Mouse (Mus musculus) CH12.LX (cell line): ENCODE results near the gene B230104I21Rik. TPM values are rescaled to one million over a fixed set of nuclear protein-coding genes. Genes with fewer than 3 reads are reported as not detected.

ENCODE experiments used
- DNase-seq: peaks from one replicate; pipeline ENCODE4 v3.0.0-alpha.2; 2013; ENCODE audit errors: extremely low read depth
- H3K27ac ChIP-seq: 2 replicates; pipeline ENCODE4 v1.5.1; 2012; ENCODE audit warnings: low read depth, mild to moderate bottlenecking, control low read depth, moderate library complexity; ENCODE audit not compliant: insufficient read depth
- H3K27me3 ChIP-seq: replicated peaks from 2 replicates; pipeline ENCODE3; 2012; ENCODE audit warnings: inconsistent platforms
- H3K36me3 ChIP-seq, 2 experiments: replicated peaks in 1 of 2; 2 replicates each; pipeline versions ENCODE3 to v1.6.1; 2012; ENCODE audit warnings: inconsistent platforms in 1 of 2, low read length in 1 of 2, mild to moderate bottlenecking in 1 of 2, mixed read lengths in 1 of 2, moderate library complexity in 1 of 2; ENCODE audit not compliant: control insufficient read depth in 1 of 2, insufficient read depth in 1 of 2
- H3K4me1 ChIP-seq, 2 experiments: 2 replicates each; pipeline ENCODE4 v1.6.1; 2012; ENCODE audit warnings: inconsistent platforms in 1 of 2, moderate library complexity in 1 of 2; ENCODE audit not compliant: insufficient read depth in 2 of 2, control insufficient read depth in 1 of 2
- H3K4me2 ChIP-seq: 2 replicates; pipeline ENCODE4 v1.6.1; 2012; ENCODE audit warnings: low read depth, mild to moderate bottlenecking, control low read depth; ENCODE audit not compliant: poor library complexity, insufficient read depth, severe bottlenecking
- H3K4me3 ChIP-seq, 3 experiments: fragments of 150-350 bp in 1 of 3; sonication (generic) in 1 of 3; replicated peaks in 1 of 3; 2 replicates each; pipeline versions ENCODE3 to v1.5.1; 2011 to 2012; ENCODE audit warnings: low read depth in 2 of 3, low read length in 2 of 3, mild to moderate bottlenecking in 2 of 3, moderate library complexity in 2 of 3, control low read depth in 1 of 3, improper control_type of control experiment in 1 of 3, inconsistent platforms in 1 of 3, mixed read lengths in 1 of 3; ENCODE audit not compliant: poor library complexity in 1 of 3
- H3K79me2 ChIP-seq: replicated peaks from 2 replicates; pipeline ENCODE4 v1.6.1; 2012; ENCODE audit warnings: mild to moderate bottlenecking, moderate library complexity; ENCODE audit not compliant: control insufficient read depth, poor library complexity, insufficient read depth, severe bottlenecking; ENCODE audit errors: extremely low read depth
- H3K9ac ChIP-seq: 2 replicates; pipeline ENCODE4 v1.6.1; 2012; ENCODE audit warnings: low read depth, mild to moderate bottlenecking, control low read depth, moderate library complexity; ENCODE audit not compliant: insufficient read depth
- H3K9me3 ChIP-seq: replicated peaks from 2 replicates; pipeline ENCODE3; 2012; ENCODE audit warnings: low read length, inconsistent platforms, mixed read lengths
- BHLHE40 ChIP-seq: IDR thresholded peaks from 2 replicates; pipeline ENCODE4 v1.6.1; 2011; ENCODE audit warnings: mild to moderate bottlenecking, low read depth, low read length, improper control_type of control experiment
- ELF1 ChIP-seq: IDR thresholded peaks from 2 replicates; pipeline ENCODE4 v1.6.1; 2014; ENCODE audit warnings: low read depth, mild to moderate bottlenecking, inconsistent platforms, low read length, improper control_type of control experiment
- EP300 ChIP-seq: IDR thresholded peaks from 2 replicates; pipeline ENCODE4 v1.6.1; 2011; ENCODE audit warnings: low read length, improper control_type of control experiment
- ETS1 ChIP-seq: conservative IDR thresholded peaks from 2 replicates; pipeline ENCODE4 v1.6.1; 2012; ENCODE audit warnings: low read depth, mild to moderate bottlenecking, inconsistent platforms, low read length, improper control_type of control experiment, moderate library complexity
- JUN ChIP-seq: IDR thresholded peaks from 2 replicates; pipeline ENCODE4 v1.6.1; 2011; ENCODE audit warnings: low read depth, mild to moderate bottlenecking, low read length, improper control_type of control experiment, moderate library complexity; ENCODE audit not compliant: insufficient read depth
- MAZ ChIP-seq: IDR thresholded peaks from 2 replicates; pipeline ENCODE4 v1.6.1; 2012; ENCODE audit warnings: low read depth, mild to moderate bottlenecking, inconsistent platforms, low read length, improper control_type of control experiment, moderate library complexity
- MXI1 ChIP-seq: IDR thresholded peaks from 2 replicates; pipeline ENCODE4 v1.6.1; 2011; ENCODE audit warnings: mild to moderate bottlenecking, low read depth, low read length, improper control_type of control experiment
- MYC ChIP-seq: IDR thresholded peaks from 2 replicates; pipeline ENCODE4 v1.6.1; 2011; ENCODE audit warnings: low read depth, mild to moderate bottlenecking, improper control_type of control experiment, low read length
- NELFE ChIP-seq: IDR thresholded peaks from 2 replicates; pipeline ENCODE4 v1.6.1; 2011; ENCODE audit warnings: low read depth, low read length, improper control_type of control experiment
- NRF1 ChIP-seq: IDR thresholded peaks from 2 replicates; pipeline ENCODE4 v1.6.1; 2014; ENCODE audit warnings: low read depth, mild to moderate bottlenecking, inconsistent platforms, low read length, improper control_type of control experiment, moderate library complexity
- POLR2A ChIP-seq: IDR thresholded peaks from 2 replicates; pipeline ENCODE4 v1.6.1; 2011; ENCODE audit warnings: low read depth, mild to moderate bottlenecking, improper control_type of control experiment, low read length
- RAD21 ChIP-seq: IDR thresholded peaks from 2 replicates; pipeline ENCODE4 v1.6.1; 2011; ENCODE audit warnings: low read depth, mild to moderate bottlenecking, low read length, improper control_type of control experiment, moderate library complexity
- RCOR1 ChIP-seq: conservative IDR thresholded peaks from 2 replicates; pipeline ENCODE4 v1.6.1; 2012; ENCODE audit warnings: low read depth, mild to moderate bottlenecking, inconsistent platforms, low read length, improper control_type of control experiment
- SIN3A ChIP-seq: IDR thresholded peaks from 2 replicates; pipeline ENCODE4 v1.6.1; 2012; ENCODE audit warnings: low read length, improper control_type of control experiment, inconsistent platforms
- TBP ChIP-seq: conservative IDR thresholded peaks from 2 replicates; pipeline ENCODE4 v1.6.1; 2011; ENCODE audit warnings: low read depth, low read length, improper control_type of control experiment
- UBTF ChIP-seq: IDR thresholded peaks from 2 replicates; pipeline ENCODE4 v1.6.1; 2012; ENCODE audit warnings: low read depth, mild to moderate bottlenecking, inconsistent platforms, low read length, improper control_type of control experiment, moderate library complexity
- USF2 ChIP-seq: conservative IDR thresholded peaks from 2 replicates; pipeline ENCODE4 v1.6.1; 2011; ENCODE audit warnings: low read depth, low read length, improper control_type of control experiment
- ZKSCAN1 ChIP-seq: IDR thresholded peaks from 2 replicates; pipeline ENCODE4 v1.6.1; 2012; ENCODE audit warnings: low read depth, inconsistent platforms, low read length, improper control_type of control experiment, borderline replicate concordance
- dilution Hi-C: fragments of 300-500 bp; cut with MboI; formaldehyde crosslinking; loops from 2 replicates; pipeline ENCODE4 v1.14.3; 2020; ENCODE audit warnings: low sequenced_read_pairs; ENCODE audit not compliant: extremely low pct_unique_long_range_greater_than_20kb, extremely low pct_ligation_motif_present
- in situ Hi-C: fragments of 300-500 bp; cut with MboI; formaldehyde crosslinking; loops from 3 replicates; pipeline ENCODE4 v1.14.3; 2019; ENCODE audit warnings: low sequenced_read_pairs, low pct_ligation_motif_present, low pct_unique_long_range_greater_than_20kb, mixed read lengths
- polyA plus RNA-seq: library from polyadenylated mRNA; unstranded; fragments of >175 nt; gene quantifications from 2 replicates; pipeline ENCODE4 v1.2.1, GENCODE M21; 2012; ENCODE audit warnings: low read depth; ENCODE audit not compliant: insufficient read length
- total RNA-seq, 2 experiments: library from RNA; depleted of rRNA; stranded (reverse); fragments of 300-350 nt in 1 of 2; fragments of >200 nt in 1 of 2; gene quantifications; 2 replicates each; pipeline ENCODE4 v1.2.3; 2012 to 2014

B230104I21Rik gene
- total and polyA plus RNA-seq, 3 experiments, result not detected

- Histone ChIP-seq H3K27me3 (no peaks in the 10 kb centered on the region), H3K9ac (no peak overlapping the region), H3K79me2 (no peaks in the 10 kb centered on the region), H3K36me3 (no peaks in the 10 kb centered on the region), H3K4me2 (no peak overlapping the region), H3K4me1 (no peaks in the 10 kb centered on the region), H3K27ac (no peak overlapping the region), H3K4me3 (no peak overlapping the region), H3K9me3 (peaks cover 91% of the 10 kb centered on the region)
- dilution Hi-C loops (no loop called here), in situ Hi-C loops (no loop called here)
- no peak for TF ChIP-seq EP300
- no peak for TF ChIP-seq JUN
- no peak for TF ChIP-seq RCOR1
- no peak for TF ChIP-seq BHLHE40
- TF ChIP-seq NRF1, result no peak
- no peak for TF ChIP-seq POLR2A
- TF ChIP-seq MXI1, result no peak
- TF ChIP-seq USF2, result no peak
- TF ChIP-seq MYC, result no peak
- no peak for TF ChIP-seq MAZ
- no peak for TF ChIP-seq ZKSCAN1
- no peak for DNase-seq
These were observed 28.8 kb downstream of the B230104I21Rik start for GRCm38 (mm10) chr4:154364752-154365151.

- dilution Hi-C loops, result no loop called here
- Histone ChIP-seq H3K79me2 (no peaks in the 10 kb centered on the region), H3K9me3 (peaks cover 96% of the 10 kb centered on the region), H3K27ac (no peak overlapping the region), H3K4me1 (no peaks in the 10 kb centered on the region), H3K4me3 (no peak overlapping the region), H3K9ac (no peak overlapping the region), H3K27me3 (no peaks in the 10 kb centered on the region), H3K36me3 (no peaks in the 10 kb centered on the region), H3K4me2 (no peak overlapping the region)
- no peak for TF ChIP-seq TBP
- no peak for TF ChIP-seq ETS1
- no peak for TF ChIP-seq UBTF
- no peak for DNase-seq
- in situ Hi-C loops, result no loop called here
These were observed 30.9 kb downstream of the B230104I21Rik start for GRCm38 (mm10) chr4:154366836-154367235.

- no peaks in the 10 kb centered on the region for H3K4me1 ChIP-seq
- TF ChIP-seq MXI1 (no peak), USF2 (no peak), NRF1 (no peak), NELFE (no peak), ZKSCAN1 (no peak), POLR2A (no peak), ELF1 (no peak), RAD21 (no peak), SIN3A (no peak)
- no peak overlapping the region for H3K4me2 ChIP-seq
- no peak overlapping the region for H3K9ac ChIP-seq
- no peaks in the 10 kb centered on the region for H3K27me3 ChIP-seq
- H3K9me3 ChIP-seq, result peaks cover 96% of the 10 kb centered on the region
- H3K79me2 ChIP-seq, result no peaks in the 10 kb centered on the region
- no peak overlapping the region for H3K27ac ChIP-seq
- H3K4me3 ChIP-seq, result no peak overlapping the region
- in situ Hi-C loops, result no loop called here
- no peak for DNase-seq
- no peaks in the 10 kb centered on the region for H3K36me3 ChIP-seq
- dilution Hi-C loops, result no loop called here
These were observed 33.2 kb downstream of the B230104I21Rik start for GRCm38 (mm10) chr4:154369089-154369488.
